Mouse (Mus musculus) heart, embryonic 10.5 days (tissue): Measurements from ENCODE around the gene Fam166b. TPM values are rescaled to one million over a fixed set of nuclear protein-coding genes. Genes with fewer than 3 reads are reported as not detected.

Experiments
- DNase-seq: peaks from one replicate; pipeline ENCODE4 v3.0.0-alpha.2; 2017; ENCODE audit warnings: low spot score
- H3K27ac ChIP-seq: fragments of 300-500 bp; sonication (generic); 2 replicates; pipeline ENCODE4 v1.5.1; 2016; ENCODE audit warnings: mild to moderate bottlenecking
- H3K27me3 ChIP-seq: fragments of 300-500 bp; sonication (generic); 2 replicates; pipeline ENCODE4 v1.6.1; 2016; ENCODE audit warnings: mild to moderate bottlenecking; ENCODE audit not compliant: poor library complexity, insufficient read depth, severe bottlenecking
- H3K36me3 ChIP-seq: fragments of 300-500 bp; sonication (generic); 2 replicates; pipeline ENCODE4 v1.6.1; 2016; ENCODE audit warnings: mild to moderate bottlenecking, moderate library complexity
- H3K4me1 ChIP-seq: fragments of 300-500 bp; sonication (generic); 2 replicates; pipeline ENCODE4 v1.6.1; 2016; ENCODE audit warnings: mild to moderate bottlenecking
- H3K4me3 ChIP-seq: fragments of 300-500 bp; sonication (generic); 2 replicates; pipeline ENCODE4 v1.5.1; 2016; ENCODE audit warnings: mild to moderate bottlenecking, moderate library complexity
- H3K9me3 ChIP-seq: fragments of 300-500 bp; sonication (generic); 2 replicates; pipeline ENCODE4 v1.6.1; 2016; ENCODE audit warnings: mild to moderate bottlenecking, moderate library complexity
- WGBS: fragments of 180-500 bp; shearing (Covaris S2); methylation state at CpG from one replicate; pipeline ENCODE4 v1.1.7; 2016; 5-methylcytosine and 5-hydroxymethylcytosine counted together
- polyA plus RNA-seq: library from polyadenylated mRNA; unstranded; fragments of >200 nt; fragmentation: Nextera tagmentation; extraction: Ambion mirVana; gene quantifications from 2 replicates; pipeline ENCODE4 v1.2.1, GENCODE M21; 2016

Gene Fam166b
- polyA plus RNA-seq, 1 experiment from 2014 or later: not detected

DNA sequence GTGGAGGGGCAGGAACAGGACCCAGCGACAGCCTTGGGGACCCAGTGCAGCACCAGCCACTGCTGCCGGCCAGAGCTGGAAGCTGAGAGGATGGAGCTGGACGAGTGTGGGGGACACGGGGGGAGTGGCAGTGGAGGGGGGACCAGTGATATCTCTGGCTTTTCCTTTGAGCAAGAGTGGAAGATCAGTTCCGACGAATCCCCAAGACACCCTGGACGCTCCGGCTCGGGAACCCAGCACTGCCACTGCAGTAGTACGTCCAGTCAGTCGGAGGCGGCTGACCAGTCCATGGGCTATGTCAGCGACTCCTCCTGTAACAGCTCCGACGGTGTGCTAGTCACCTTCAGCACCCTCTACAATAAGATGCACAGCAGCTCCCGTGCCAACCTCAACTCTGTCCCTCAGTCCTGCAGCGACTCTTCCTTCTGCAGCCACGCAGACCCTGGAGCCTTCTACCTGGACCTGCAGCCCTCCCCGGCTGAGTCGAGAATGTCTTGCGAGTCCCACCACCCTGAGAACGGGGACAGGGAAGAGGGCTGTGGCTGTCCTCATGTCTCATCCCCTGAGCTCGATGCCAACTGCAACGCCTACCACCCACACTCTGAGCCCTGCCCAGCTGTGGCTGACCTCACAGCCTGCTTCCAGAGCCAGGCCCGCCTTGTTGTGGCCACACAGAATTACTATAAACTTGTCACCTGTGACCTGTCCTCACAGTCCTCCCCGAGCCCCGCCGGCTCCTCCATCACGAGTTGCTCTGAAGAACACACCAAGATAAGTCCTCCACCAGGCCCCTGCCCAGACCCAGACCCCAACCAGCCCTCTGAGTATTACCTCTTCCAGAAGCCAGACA is 13.5 kb downstream of the Fam166b start:
- Histone ChIP-seq H3K4me1 (peaks cover 28% of the 10 kb centered on the region; the same call in 1 of the 2 replicates), H3K27me3 (no peaks in the 10 kb centered on the region), H3K36me3 (peaks cover 26% of the 10 kb centered on the region), H3K4me3 (no peak overlapping the region), H3K27ac (no peak overlapping the region), H3K9me3 (no peaks in the 10 kb centered on the region)
- no peak for DNase-seq
- WGBS: 79% methylated on average over 29 of the region's 29 CpGs

DNA sequence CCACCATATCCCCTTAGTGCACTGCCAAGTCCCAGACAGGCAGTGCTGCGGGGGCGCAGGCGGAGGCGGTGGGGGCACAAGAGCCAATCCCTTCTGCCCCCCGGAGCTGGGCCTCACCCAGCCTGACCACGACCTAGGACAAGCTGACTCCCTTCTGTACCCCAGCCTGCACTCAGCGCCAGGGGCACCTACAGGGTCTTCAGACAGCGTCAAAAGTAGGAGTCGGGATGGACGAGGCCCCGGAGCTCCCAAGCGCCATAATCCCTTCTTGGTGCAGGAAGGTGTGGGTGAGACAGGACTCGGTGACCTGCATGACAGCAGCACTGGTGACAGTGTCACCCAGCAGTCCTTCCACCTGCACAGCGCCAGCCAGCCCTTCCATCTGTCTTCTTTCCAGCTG is 14.2 kb downstream of the Fam166b start:
- H3K4me1 ChIP-seq: peaks cover 28% of the 10 kb centered on the region; the same call in 1 of the 2 replicates
- H3K9me3 ChIP-seq: no peaks in the 10 kb centered on the region
- DNase-seq: no peak
- H3K36me3 ChIP-seq: peaks cover 26% of the 10 kb centered on the region
- WGBS: 82% methylated on average over 14 of the region's 14 CpGs
- no peaks in the 10 kb centered on the region for H3K27me3 ChIP-seq
- no peak overlapping the region for H3K27ac ChIP-seq
- H3K4me3 ChIP-seq: no peak overlapping the region

DNA sequence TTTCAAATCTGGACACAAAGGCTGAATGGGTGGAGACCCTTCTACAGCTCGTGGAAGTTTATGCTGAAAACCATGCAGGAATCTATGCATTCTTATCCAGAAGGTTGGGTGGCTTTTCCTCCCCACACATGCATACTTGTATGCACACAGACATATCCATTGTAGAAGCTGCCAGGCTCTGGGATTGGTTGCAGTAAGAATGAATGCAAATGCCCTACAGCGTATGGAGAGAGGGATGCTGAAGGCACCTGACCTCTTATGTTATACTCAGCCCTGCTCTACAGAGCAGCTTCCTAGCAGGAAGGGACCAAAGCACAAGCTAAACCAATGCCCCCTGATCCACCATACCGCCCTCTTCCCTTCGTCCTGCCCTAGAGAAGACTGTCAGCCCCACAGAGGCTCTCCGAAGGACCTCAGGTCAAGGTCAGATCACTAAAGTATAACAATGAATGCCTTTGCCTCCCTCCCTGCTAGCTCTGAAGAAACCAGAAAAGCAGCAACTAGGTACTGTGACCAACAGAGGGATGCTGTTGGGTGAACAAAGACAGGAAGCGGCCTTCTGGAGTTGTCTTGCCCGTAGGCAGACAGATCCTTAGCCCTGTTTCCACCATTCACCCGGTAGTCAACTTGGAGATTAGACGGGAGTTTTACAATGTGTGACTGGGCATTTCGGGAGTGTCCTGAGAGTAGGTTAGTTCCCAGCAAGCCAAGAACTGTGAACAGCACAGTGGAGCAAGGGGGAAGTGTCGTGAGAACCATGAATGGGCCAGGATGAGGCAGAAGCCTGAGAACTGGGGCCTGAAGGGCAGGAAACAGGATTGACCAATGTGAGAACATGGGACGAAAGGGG is 21.6 kb downstream of the Fam166b start:
- 63% methylated on average over 12 of the region's 12 CpGs for WGBS
- Histone ChIP-seq H3K9me3 (no peaks in the 10 kb centered on the region), H3K27ac (peak overlapping the region; percentile 90), H3K36me3 (no peaks in the 10 kb centered on the region), H3K27me3 (no peaks in the 10 kb centered on the region), H3K4me1 (peaks cover 36% of the 10 kb centered on the region), H3K4me3 (peak overlapping the region; percentile 63)
- DNase-seq: no peak

DNA sequence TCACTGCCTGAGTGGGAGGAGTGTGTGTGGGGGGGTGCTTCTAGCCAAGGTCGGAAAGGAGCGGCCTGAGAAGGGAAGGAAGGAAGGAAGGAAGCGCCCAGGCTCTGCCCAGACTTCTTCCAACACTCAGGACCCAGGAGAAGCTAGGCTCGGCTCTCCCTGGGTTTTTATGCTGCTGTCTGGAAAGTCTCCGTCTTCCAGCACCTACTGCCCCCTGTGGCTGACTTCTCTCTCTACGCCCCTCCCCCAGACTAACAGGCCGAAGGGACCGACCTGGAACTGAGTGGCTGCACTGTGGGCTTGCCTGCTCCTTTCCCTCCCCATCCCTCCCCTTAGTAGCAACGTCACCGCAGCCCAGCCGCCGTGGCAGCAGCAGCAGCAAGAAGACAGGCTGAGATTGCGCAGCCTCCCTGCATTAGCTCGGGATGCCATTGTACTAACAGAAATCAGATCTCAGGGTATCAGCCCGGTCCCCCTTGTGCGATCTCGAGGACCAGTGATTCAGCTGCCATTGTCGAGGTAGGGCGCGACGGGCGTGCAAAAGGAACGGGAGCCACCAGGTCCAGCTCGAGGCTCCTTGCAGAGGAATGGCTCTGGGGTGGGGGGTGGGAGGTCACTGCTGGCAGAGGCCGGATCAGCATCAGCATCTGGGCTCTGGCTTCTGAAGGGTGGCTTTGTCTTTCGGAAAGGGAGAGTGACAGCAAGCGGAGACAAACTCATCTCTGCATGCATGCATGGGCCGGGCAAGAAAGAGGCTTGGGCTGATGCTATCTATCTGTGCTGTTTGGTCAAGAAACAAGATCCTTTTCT is 22.6 kb downstream of the Fam166b start:
- under 1% methylated on average over 28 of the region's 28 CpGs for WGBS
- Histone ChIP-seq H3K4me1 (peaks cover 45% of the 10 kb centered on the region), H3K36me3 (no peaks in the 10 kb centered on the region), H3K27ac (peak overlapping the region; percentile 90), H3K9me3 (no peaks in the 10 kb centered on the region), H3K27me3 (no peaks in the 10 kb centered on the region), H3K4me3 (peak overlapping the region; percentile 63)
- DNase-seq: peak; percentile 95

DNA sequence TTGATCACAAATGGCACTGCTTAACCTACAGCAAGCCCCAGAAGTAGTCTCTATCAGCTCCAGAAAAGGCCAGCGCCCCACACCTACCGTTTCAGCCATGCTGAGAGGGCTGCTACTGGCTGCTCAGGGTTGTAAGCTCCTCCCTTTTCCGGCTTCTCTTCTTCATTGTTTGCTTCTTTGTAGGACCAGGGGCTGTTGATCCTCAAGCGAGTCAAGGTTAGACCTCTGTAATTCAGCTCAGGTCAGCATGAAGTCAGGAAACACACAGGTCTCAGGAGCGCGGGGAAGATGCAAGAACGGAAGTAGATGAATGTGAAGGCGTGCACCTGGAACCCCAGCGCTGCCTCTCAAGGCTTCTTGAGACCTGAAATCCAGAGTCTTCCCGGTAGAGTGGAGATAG is 24.2 kb downstream of the Fam166b start:
- peaks cover 62% of the 10 kb centered on the region for H3K4me1 ChIP-seq
- DNase-seq: no peak
- no peak overlapping the region for H3K27ac ChIP-seq
- H3K4me3 ChIP-seq: no peak overlapping the region
- no peaks in the 10 kb centered on the region for H3K36me3 ChIP-seq
- H3K27me3 ChIP-seq: no peaks in the 10 kb centered on the region
- WGBS: 85% methylated on average over 10 of the region's 10 CpGs
- no peaks in the 10 kb centered on the region for H3K9me3 ChIP-seq

DNA sequence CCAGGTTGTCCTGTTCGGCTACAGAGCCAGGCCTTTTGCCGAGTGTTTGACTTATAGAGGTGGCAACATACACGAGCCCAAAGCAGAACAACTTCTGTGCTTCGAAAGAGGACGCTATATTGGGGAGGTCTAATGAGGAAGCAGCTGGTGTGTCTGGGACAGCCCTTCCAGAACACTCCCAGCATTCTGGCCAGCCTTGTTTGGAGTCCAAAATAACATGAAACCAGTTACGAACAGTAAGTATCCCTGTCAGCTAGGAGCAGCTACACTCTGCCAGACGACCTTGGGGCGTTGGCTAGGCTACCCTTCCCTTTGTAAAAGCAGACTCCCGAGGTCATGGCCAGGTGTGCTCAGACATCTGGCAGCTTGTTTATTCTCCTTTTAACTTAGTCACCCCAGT is 26.7 kb downstream of the Fam166b start:
- H3K4me3 ChIP-seq: no peak overlapping the region
- peak; percentile 50 for DNase-seq
- no peaks in the 10 kb centered on the region for H3K36me3 ChIP-seq
- WGBS: 73% methylated on average over 9 of the region's 9 CpGs
- no peak overlapping the region for H3K27ac ChIP-seq
- no peaks in the 10 kb centered on the region for H3K27me3 ChIP-seq
- no peaks in the 10 kb centered on the region for H3K9me3 ChIP-seq
- H3K4me1 ChIP-seq: peaks cover 70% of the 10 kb centered on the region

DNA sequence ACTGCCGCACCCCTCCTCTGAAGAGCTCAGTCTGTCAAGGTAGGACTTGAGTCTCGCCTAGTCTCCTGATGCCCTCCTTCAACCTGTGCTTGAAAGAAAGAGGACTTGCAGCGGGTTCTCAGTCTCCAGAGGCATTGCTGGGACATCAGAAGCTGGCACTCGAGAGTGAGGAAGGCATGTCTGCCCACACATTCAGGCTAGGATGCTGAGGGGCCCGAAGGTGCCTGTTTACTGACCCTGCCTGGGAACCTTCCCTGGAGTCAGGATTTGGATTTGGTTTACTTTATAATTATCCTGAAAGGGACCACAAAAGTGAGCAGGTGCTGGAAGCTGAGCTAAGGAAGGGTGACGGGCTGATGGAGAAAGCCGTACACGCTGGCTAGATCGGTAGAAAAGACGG is 27.4 kb downstream of the Fam166b start:
- peak overlapping the region; percentile 12; the same call in 1 of the 2 replicates for H3K4me3 ChIP-seq
- DNase-seq: peak; percentile 61
- no peaks in the 10 kb centered on the region for H3K36me3 ChIP-seq
- peaks cover 62% of the 10 kb centered on the region for H3K4me1 ChIP-seq
- no peaks in the 10 kb centered on the region for H3K9me3 ChIP-seq
- WGBS: 87% methylated on average over 10 of the region's 10 CpGs
- peak overlapping the region; percentile 69 for H3K27ac ChIP-seq
- no peaks in the 10 kb centered on the region for H3K27me3 ChIP-seq

DNA sequence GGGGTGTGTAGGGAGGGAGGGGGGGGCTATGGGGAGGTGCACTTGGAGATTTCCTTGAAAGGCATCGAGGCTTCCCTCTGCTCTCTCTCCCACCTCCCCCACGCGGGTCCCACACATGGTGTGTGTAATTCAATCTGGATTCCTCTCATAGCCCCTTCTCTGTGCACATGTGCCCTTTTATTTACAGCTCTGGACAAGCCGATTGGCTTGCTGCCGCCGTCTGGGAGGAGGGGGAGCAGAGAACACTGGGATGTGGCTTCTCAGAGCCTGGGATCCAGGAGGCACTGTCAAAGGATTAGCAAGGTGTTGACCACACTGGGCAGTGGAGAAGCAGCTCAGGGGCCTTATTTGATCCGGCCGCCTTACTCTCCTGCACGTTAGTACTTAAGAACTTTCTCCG is 28.0 kb downstream of the Fam166b start:
- Histone ChIP-seq H3K36me3 (no peaks in the 10 kb centered on the region), H3K9me3 (no peaks in the 10 kb centered on the region), H3K4me3 (peak overlapping the region; percentile 12; the same call in 1 of the 2 replicates), H3K4me1 (peaks cover 58% of the 10 kb centered on the region), H3K27ac (peak overlapping the region; percentile 69), H3K27me3 (no peaks in the 10 kb centered on the region)
- peak; percentile 76 for DNase-seq
- 38% methylated on average over 10 of the region's 10 CpGs for WGBS

DNA sequence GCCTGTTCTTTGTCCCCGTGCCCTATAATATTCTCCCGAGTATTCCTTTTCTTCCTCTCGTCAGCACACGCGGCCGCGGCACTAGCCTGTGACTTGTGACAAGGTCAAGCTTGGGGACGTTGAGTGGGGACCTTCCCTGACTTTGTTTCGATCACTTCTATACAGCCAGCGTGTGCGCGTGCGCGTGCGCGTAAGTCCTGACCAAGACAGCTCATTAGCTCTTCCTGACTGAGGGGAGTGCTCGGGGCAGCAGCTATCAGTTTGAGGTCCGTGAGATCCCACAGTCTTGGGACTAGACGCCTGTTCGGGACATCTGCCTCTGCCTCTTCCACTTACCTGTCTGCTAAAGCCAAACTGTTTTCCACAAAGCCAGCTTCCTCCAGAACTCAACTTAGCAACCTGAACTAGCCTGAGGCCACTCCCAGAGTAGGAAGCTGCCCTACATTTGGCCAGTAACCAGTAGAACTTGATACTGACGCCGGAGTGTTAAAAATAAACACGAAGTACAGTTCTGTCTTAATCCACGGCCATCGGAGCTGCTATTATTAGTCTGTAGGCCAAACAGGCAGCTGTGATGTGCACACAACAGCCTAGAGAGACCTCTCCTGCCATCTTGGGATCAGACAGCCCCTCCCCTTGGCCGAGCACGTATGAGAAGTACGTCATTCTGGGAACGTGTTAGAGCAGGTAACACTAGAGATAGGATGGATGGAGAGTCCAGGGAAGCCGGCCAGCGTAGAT is 29.4 kb downstream of the Fam166b start:
- Histone ChIP-seq H3K36me3 (no peaks in the 10 kb centered on the region), H3K4me1 (peaks cover 62% of the 10 kb centered on the region), H3K9me3 (no peaks in the 10 kb centered on the region), H3K27me3 (no peaks in the 10 kb centered on the region), H3K27ac (peak overlapping the region; percentile 85), H3K4me3 (peak overlapping the region; percentile 29; the same call in 1 of the 2 replicates)
- 60% methylated on average over 31 of the region's 31 CpGs for WGBS
- no peak for DNase-seq

DNA sequence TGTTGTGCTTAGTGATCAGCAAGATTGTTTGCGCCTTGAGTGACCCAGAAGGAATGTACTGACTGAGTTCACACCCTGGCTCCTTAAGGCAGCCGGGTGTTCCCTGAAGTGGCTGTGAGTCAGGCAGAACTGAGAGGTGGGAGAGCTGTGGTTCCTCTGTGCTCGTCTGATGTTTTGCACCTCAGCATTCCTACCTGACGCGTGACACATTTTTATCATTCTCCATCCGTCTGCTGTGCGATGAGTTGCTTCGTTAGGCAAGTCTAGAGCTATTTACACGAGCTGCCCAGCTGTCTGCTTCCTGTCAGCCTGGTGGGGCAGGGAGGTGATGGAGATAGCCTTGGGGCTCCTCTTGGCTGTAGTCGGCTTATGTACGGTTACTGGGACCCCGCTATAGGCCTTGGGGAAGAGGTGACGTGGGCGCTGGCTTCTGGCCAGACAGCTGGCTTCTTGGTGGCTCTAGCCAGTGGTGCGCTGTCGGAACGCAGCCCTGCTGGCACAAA is 30.1 kb downstream of the Fam166b start:
- peak overlapping the region; percentile 29; the same call in 1 of the 2 replicates for H3K4me3 ChIP-seq

DNA sequence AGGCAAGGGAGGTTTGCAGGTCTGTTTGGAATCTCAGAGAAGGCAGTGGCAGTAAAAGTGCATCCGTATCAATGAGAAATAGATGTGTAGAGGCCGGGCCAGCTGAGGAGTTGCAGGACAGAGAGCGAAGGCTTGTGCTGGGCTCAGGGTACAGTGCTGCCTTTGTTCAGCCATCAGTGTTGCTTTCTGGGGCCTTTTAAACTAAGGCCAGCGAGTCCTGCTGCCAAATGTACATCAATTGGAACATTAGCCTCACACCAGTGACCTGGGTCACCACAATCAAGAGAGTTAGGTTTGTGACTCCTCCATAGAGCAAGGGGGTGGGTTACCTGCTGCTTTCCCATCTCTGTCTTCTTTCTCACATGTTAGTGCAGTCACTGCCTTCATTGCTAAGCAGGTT is 30.9 kb downstream of the Fam166b start:
- Histone ChIP-seq H3K36me3 (no peaks in the 10 kb centered on the region), H3K27ac (peak overlapping the region; percentile 85; the same call in 1 of the 2 replicates), H3K4me3 (no peak overlapping the region), H3K27me3 (no peaks in the 10 kb centered on the region), H3K9me3 (no peaks in the 10 kb centered on the region), H3K4me1 (peaks cover 69% of the 10 kb centered on the region)
- no peak for DNase-seq
- 64% methylated on average over 4 of the region's 4 CpGs for WGBS

More for the DNA sequence above, 30.1 kb downstream of the Fam166b start:
- DNase-seq: no peak
- no peaks in the 10 kb centered on the region for H3K9me3 ChIP-seq
- H3K27ac ChIP-seq: peak overlapping the region; percentile 85
- no peaks in the 10 kb centered on the region for H3K36me3 ChIP-seq
- peaks cover 69% of the 10 kb centered on the region for H3K4me1 ChIP-seq
- 25% methylated on average over 17 of the region's 17 CpGs for WGBS
- H3K27me3 ChIP-seq: no peaks in the 10 kb centered on the region

DNA sequence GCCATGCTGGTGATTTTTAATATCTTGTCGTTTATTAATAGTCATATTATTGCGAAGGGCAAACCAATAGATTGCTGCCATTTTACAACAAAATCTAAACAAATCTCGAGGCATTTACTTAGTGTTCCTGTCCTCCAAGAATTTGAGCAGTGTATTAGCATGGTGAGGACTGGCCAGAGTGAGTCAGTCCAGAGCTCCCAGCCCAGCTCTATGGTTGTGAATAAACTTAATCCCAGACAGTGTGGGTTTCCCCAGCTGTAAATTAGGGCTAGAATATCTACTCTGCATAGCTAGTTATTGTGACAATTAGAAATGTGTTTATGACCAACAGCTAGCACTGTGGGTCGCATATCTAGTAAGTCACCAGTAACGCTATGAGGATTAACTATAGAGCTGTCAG is 32.6 kb downstream of the Fam166b start:
- H3K27me3 ChIP-seq: no peaks in the 10 kb centered on the region
- H3K4me1 ChIP-seq: peaks cover 58% of the 10 kb centered on the region
- H3K4me3 ChIP-seq: no peak overlapping the region
- no peak overlapping the region for H3K27ac ChIP-seq
- H3K36me3 ChIP-seq: no peaks in the 10 kb centered on the region
- DNase-seq: no peak
- 81% methylated on average over 5 of the region's 5 CpGs for WGBS
- no peaks in the 10 kb centered on the region for H3K9me3 ChIP-seq
